Mouse (Mus musculus): ENCODE data around the gene Tecpr2.
"Not testable (repeated sequence)": the region's sequence is repeated elsewhere in the genome, so short reads cannot be mapped to it uniquely, and the experiment has no call there.

The Tecpr2 gene

GRCm38 (mm10) chr12:110889036-110890020, at the start of gene Tecpr2, which contains the start of gene Cinp:
Gene Tecpr2 (plus strand): TSS chr12:110889264.
Gene Cinp (minus strand): TSS chr12:110889145.
- in situ Hi-C loops (cut with MboI, MseI): no loop called here

GRCm38 (mm10) chr12:110840348-110841198, 48.5 kb upstream of the Tecpr2 start, which contains the start of gene Mok:
Gene Mok (minus strand): TSS chr12:110840939.
- in situ Hi-C loops (cut with MboI, MseI): loop anchor here (5.0 to 10.0 kb wide), 4 partner anchors 88 to 408 kb away; no protein-coding TSS in a partner anchor

DNA sequence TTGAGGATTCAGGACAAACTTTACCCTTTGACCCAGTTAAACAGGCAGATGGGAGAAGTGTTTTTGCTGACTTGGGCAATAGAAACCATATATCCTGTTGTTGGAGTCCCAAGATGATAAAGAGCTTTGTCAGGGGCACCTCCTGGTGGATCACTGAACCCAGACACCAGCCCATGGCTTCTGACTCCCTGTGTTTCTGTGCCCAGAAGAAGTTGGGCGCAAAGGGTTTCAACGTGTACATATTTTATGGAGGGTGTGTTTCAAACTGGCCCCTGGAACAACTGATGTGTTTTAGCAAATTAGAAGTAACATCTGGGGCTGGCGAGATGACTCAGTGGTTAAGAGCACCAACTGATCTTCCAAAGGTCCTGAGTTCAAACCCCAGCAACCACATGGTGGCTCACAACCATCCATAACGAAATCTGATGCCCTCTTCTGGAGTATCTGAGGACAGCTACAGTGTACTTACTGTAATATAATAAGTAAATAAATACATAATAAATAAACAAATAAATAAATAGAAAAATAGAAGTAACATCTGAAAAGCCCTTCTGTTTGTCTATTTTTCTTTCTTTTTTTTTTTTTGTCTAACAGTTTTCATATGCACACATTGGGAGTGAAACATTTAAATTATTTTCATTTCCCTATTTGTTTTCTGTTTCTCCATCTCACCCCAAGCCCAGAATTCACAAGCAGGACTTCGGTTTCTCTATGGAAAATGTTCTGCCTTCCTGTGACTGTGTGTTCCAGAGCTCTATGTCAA, 47.2 kb upstream of the Tecpr2 start:
- in situ Hi-C loops (cut with MboI, MseI): loop anchor here (5.0 to 10.0 kb wide), 4 partner anchors 90 to 410 kb away; no protein-coding TSS in a partner anchor

DNA sequence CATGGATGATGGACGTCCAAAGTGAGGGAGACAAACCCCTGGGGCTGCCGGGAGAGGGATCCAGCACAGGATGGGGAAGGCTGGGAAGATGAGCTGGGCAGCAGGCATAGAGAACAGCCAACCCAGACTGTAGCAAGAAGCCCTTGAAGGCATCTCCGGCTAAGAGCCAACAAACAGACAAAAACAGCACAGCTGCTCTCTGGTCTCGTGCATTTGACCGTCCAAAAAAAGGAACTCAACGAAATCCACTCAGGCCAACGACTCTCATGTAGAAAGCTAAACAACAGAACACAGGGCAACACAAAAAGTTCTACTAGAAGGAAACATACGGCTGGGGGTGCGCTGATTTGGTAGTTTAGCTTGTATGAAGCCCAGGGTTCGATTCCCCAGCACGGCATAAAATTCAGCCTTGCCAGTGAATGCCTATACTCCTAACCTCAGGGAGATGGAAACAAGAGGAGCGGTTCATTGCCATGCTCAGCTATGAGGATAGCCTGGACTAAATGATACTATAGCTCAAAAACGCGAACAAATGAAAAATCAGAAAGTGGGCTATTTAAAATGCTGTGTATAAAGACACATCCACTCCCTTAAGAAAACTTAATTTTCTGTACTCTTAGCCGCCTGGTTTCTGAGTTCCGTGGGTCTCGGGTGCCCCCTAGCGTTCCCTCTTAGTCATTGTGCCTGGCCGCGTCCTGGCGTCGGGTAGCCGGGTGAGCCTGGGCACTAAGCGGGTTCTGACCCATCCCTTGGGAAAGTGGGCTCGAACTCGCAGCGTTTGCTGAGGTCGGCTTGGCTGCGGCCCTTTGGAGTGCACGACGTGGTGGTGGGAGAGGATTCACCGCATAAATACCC, 45.6 kb upstream of the Tecpr2 start:
- in situ Hi-C loops (cut with MboI, MseI): loop anchor here (5.0 to 10.0 kb wide), 4 partner anchors 91 to 411 kb away; no protein-coding TSS in a partner anchor

GRCm38 (mm10) chr12:110844227-110845130, 44.6 kb upstream of the Tecpr2 start:
- in situ Hi-C loops (cut with MboI, MseI): loop anchor here (5.0 to 10.0 kb wide), 4 partner anchors 92 to 412 kb away; no protein-coding TSS in a partner anchor

GRCm38 (mm10) chr12:110845131-110845880, 43.8 kb upstream of the Tecpr2 start:
- in situ Hi-C loops (cut with MboI, MseI): loop anchor here (10.0 kb wide), 1 partner anchor 361 kb away; no protein-coding TSS in a partner anchor

- in situ Hi-C loops (cut with MboI, MseI): loop anchor here (10.0 kb wide), 1 partner anchor 361 kb away; no protein-coding TSS in a partner anchor
Measured at GRCm38 (mm10) chr12:110846191-110846765, 42.8 kb upstream of the Tecpr2 start.

DNA sequence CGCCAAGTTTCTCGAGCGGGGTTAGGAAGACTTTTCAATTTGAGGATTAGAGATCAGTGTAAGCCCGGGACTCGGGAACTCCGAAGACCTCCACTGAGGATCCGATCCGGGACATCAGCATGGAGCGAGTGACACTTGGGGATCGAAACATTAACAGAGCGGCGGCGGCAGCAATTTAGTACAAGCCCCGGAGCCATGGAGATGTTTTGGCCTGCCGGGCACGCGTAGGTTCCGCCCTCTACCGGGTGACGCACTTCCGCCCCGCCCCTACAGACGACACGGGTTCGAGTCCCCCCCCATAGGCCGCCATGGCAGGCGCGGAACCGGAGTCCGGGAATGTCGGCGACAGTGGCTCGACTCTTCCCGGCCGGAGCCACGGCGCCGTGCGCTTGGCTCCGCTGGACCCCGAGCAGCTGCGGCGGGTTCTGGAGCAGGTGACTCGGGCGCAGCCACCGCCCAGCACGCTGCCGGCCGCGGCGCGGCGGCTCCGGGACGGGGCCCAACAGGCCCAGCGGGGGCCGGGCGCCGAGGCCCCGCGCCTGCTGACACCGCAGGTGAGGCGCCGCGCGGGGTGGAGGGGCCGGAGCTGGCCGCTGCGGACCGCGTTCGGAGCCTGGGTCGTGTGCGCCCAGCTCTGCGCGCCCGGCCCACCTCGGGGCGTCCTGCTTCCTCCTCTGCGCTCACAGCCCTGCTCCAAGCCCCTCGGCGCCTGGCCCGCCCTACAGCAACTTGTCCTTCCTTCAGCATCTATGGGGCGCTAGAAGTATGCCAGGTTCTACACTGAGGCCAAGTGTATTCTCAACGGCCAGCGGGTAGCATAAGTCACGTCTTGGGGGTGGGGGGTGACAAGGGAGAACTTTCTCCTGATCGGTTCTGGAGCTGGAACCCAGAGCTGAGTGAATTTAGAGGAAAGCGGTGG, 38.8 kb upstream of the Tecpr2 start, which contains the start of gene Zfp839:
Gene Zfp839 (plus strand): TSS at position 244 of the 919 bp plus-strand sequence.
- in situ Hi-C loops (cut with MboI, MseI): no loop called here

GRCm38 (mm10) chr12:110850929-110851256, 38.2 kb upstream of the Tecpr2 start:
- in situ Hi-C loops (cut with MboI, MseI): no loop called here

DNA sequence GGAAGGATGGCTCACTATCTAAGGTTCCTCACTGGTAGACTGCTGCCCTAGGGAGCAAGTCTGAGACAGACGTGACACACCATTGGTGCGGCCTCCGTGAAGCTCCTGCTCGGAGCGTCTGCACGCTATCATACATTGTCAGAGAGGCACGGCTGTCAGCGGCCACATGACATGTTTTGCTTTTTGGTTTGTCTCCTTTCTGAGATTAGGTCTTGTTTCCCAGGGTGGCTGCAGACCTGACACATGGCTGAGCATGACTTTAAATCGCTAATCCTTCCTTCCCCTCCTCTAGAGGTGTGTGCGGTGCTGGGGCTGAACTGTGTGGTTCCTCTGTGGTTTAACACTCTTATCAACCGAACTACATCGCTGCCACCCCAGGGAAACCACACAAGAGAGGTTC, 37.6 kb upstream of the Tecpr2 start:
- in situ Hi-C loops (cut with MboI, MseI): no loop called here

GRCm38 (mm10) chr12:110851923-110852322, 37.1 kb upstream of the Tecpr2 start:
- in situ Hi-C loops (cut with MboI, MseI): no loop called here

- in situ Hi-C loops (cut with MboI, MseI): no loop called here
Measured at GRCm38 (mm10) chr12:110854786-110855737, 34.0 kb upstream of the Tecpr2 start.

DNA sequence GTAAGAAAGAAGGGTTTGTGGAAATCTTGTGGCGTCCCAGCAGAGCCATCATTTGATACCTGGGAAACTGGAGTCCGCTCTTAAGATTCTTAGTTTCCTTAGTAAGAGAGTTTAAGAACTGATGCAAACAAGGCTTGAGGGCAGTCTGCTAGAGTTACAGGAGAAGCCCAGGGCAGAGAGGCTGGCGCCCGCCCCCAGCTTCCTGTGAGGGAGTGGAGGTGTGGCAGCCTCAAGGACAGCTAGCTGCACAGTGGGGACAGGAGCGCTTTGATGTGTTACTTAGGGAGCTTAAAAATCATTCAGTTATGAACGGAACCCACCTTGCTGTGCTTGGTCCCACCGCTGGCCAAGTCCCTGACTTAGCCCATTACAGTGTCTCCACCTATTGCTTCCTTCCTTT, 31.9 kb upstream of the Tecpr2 start:
- in situ Hi-C loops (cut with MboI, MseI): no loop called here

- in situ Hi-C loops (cut with MboI, MseI): not testable (repeated sequence)
Measured at GRCm38 (mm10) chr12:110858681-110859080, 30.4 kb upstream of the Tecpr2 start.

- in situ Hi-C loops (cut with MboI, MseI): no loop called here
Measured at GRCm38 (mm10) chr12:110860293-110860692, 28.8 kb upstream of the Tecpr2 start.
